Mouse (Mus musculus) frontal cortex, postnatal 36 days (tissue): Measurements from ENCODE around the gene Cacnb4.
A peak's percentile ranks its signal among the peaks of the same experiment; 100 is the strongest.

Source experiments
- DNase-seq, 2 experiments: peaks; one replicate each; pipeline ENCODE4 v3.0.0; 2022; ENCODE audit warnings: low spot score in 2 of 2

Gene Cacnb4

DNA sequence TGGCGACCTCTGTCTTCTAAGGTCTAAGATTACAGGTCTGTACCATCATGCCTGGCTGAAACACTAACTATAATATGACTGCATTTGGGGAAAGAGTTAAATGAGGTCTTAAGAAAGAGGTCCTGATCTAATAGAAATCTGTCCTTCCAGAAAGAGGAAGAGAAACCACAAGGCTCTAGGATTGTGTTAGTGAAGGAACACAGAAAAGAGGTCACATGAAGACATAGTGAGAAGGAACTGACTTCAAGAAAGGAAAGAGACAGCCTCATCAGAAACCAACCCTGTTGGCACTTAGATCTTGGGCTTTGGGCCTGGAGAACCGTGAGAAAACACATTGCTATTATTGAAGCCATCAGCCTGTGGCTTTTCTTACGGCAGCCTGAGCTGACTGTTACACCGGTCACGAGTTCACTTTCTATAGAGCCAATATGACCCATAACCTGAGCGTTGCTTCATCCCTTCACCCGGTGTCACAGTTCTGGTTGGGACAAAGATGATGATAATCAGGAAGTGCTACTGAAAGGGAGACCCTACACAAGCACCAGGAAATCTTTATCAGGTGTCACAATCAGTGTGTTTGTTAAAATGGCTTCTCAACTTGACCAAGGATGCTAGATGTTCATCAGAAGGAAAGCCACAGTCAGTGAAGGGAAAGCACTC is 153.4 kb downstream of the Cacnb4 start:
- DNase-seq, result no peak

GRCm38 (mm10) chr2:52521012-52521411 is 155.6 kb downstream of the Cacnb4 start:
- DNase-seq, result no peak

DNA sequence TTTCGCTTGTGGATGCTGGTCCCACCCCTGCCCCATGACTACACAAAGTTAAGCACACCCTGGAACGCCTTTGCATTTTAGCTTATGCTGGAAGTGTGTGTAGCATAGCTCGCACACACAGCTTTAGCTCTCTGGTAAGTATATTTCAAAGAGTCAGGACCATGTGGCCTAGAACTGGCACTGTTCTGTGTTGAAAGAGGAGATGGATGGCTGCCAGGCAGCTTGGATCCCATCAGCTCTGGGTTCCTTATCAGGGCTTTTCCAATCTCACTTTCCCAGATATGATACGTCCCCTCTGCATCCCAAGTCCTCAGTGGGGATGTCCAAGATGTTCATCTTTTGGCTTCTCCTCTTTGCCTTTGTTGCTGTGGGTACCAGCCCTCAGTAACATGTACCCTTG is 157.9 kb downstream of the Cacnb4 start:
- DNase-seq, result no peak

GRCm38 (mm10) chr2:52516534-52516933 is 160.1 kb downstream of the Cacnb4 start:
- no peak for DNase-seq

DNA sequence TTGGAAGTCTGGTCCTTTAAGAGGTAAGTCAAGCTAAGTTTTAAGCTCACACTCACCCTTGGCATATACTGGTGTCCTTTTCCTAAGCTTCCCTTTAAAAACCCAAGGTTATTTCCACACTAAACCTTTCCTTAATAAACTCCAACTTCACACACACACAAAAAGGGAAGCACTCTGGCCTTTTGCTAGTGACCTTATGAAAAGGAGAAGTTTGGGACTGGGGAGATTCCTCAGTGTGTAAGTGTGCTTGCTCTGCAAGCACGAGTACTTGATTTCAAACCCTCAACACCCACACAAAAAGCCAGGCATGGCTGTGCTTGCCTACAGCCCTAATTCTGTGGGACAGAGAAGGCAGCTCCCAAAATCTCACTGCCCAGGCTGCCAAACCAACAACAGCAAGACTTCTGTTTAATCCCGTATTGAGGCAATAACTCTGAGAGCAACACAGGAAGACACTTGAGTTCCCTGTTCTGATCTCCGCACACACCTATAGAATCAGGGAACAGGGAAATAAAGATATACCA is 163.7 kb downstream of the Cacnb4 start:
- DNase-seq, result no peak

- DNase-seq, result no peak
Observed at GRCm38 (mm10) chr2:52512206-52512605, 164.4 kb downstream of the Cacnb4 start.

- no peak for DNase-seq
Observed at GRCm38 (mm10) chr2:52511799-52512198, 164.8 kb downstream of the Cacnb4 start.

DNA sequence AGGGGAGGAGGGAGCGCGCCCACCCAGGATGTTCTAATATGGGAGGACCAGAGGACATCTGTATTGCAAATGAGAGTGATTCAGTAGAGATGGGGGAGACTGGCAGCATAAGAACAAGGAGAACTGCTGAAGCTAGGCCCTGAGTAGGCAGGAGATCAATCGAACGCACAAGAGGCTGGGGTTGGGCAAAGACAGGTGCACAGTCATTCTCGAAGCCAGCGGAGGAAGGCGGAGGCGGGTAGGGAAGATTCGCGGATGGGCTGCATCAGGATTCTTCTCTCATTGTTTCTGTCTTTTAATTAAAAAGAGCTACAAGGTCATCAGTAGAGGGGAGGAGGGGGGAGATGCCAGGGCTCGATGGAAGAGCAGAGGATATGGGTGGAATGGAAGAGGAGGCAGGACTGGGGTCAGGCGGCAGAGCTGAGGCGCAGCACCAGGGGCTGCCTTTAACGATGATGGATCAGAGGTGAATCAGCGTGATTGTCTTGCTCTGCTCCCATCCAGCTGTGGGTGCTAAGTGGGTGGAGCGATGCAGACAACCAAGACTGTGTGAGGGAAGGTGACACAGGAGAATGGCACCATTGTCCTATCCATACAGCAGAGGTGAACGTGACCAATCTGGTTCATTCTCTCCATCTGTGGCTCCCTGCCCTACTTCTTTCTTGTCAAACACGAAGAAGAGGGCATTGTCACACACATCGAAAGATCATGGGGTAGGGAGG is 166.7 kb downstream of the Cacnb4 start:
- DNase-seq, result no peak

DNA sequence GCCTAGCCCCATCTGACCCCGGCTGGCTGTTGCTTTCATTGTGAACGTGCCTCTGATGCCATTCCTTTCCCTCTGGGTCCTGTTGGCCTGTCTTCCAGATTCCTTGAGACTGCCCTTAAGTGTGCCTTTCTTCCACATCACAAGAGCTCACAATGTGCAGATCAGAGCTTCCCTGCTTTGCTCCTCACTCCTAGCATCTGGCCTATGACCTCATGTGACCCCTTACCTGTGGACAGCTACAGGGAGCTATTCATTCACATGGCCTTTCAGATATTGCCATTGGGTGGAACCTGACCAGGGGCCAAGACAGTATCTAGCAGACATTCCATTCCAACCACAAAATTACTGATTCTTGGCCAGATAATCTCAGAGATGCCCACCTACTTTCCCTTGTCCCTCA is 171.5 kb downstream of the Cacnb4 start:
- no peak for DNase-seq

GRCm38 (mm10) chr2:52504762-52505161 is 171.9 kb downstream of the Cacnb4 start:
- no peak for DNase-seq

DNA sequence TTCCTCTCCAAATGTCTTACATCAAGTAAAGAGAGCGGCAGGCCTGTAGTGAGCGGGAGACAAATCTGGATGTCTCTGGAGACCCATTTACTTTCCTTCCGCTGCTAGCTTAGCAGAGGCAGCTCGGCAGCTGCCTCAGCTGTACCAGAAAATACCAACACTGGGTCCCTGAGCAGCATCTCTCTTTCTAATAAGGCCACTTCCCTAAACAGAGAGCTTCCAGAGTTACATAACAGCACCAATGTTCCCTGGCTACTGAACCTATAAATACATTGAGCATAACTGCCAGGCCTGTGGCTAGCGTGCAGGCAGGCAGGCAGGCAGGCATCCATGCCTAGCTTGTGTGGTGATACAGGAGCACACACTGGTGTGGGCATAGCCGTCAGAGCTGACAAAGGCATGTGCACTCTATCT is 176.8 kb downstream of the Cacnb4 start:
- peak; percentile 51 to 64 for DNase-seq

GRCm38 (mm10) chr2:52499101-52499537 is 177.5 kb downstream of the Cacnb4 start:
- DNase-seq, result no peak

DNA sequence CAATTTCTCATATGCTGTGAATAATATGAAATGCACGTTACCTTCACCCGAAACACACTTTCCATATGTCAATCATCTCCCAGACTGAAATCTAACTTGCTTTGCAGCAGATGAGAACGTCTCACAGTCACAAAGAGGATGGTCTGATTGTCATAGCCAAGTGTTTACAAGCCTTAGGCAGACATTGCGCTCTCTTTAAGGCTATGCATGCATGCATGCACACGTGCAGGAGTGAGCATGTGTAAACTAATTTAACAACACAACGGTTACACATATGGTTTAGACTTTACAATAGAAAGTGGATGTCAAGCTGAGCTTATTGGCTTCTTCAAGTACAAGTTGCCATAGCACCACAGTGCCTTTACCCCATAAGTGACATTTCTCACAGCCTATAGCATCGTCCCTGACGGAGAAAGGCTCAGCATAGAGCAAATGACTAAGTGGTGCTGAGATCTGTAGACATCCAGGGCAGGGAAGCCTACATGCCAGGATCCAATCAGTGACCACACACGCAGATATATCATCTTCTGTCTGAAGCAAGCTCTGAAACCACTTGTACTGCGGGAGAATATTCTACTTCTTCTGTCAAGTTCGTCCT is 181.4 kb downstream of the Cacnb4 start:
- no peak for DNase-seq

DNA sequence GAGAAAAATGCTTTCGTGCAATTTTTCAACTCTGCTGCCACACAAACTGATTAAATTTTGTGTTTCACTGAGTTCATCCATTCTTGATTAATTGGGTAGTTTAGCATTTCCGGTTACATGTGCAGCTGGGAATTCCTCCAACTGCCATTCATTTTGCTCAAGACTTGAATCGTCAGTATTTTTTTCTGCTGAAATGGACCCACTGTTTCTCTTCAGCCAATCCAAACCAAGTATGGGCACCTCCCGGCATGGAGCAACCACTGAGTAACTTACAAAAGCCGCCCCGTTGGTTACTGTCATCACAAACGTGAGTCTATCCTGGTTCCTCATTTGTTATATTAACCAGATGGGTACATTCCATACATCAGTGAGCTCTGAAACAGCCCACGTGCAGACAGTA is 182.4 kb downstream of the Cacnb4 start:
- no peak for DNase-seq

DNA sequence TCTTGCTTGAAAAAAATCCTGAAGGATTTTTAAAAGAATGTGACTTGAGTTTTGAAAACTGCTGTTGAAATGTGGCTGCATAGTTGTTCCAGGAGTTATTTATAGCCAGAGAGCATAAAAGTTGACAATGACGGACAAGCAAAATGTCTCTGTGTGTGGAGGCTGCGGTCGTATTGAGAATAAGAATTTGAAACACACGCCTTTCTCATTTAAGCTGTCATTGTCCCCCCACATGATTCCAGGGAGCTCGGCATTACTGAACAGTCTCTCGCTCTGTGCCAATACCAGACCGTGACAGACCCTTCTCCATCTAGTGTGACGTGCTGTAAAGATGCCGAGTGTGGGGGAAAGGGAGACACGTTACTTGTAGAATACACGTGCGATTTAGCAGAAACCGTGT is 183.8 kb downstream of the Cacnb4 start:
- no peak for DNase-seq

GRCm38 (mm10) chr2:52489840-52490239 is 186.8 kb downstream of the Cacnb4 start:
- no peak for DNase-seq

DNA sequence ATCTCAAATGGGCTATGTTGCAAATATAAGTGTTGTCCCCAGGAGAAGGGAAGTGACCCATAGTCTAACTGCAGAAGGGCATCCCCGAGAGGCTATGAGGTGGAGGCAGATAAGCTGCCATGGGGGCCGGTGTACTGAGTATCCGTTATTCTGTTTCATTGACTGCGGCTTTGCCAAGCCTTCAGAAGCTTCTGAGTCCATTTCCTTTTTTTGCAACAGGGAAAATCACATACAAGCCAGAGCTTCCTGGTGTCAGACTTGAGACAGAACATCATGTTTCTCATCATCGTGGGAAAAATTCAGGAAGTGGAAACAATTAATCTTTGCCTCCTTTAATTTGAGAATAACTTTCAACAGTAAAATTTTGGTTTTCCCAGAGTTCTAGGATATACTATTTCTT is 193.1 kb downstream of the Cacnb4 start:
- no peak for DNase-seq

DNA sequence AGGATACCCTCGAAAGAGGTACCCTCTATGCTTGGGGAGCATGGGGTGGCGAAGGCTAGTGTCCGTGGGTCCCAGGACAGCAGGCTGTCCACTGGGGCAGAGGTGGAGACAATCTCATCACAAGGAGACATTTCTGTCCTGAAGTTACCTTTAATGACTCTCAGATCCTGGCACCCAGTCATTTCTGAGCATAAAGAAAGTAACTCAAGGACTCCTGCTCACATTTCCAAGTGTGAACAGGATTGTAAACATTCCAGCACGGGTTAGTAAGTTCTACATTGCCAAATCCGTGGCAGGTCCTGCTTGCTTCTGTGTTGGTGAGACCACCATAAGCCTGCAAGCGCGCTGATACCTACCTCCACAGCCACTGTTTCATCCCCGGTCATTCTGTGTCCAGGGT is 196.2 kb downstream of the Cacnb4 start:
- DNase-seq, result no peak

- DNase-seq, result no peak
Observed at GRCm38 (mm10) chr2:52478501-52478900, 198.1 kb downstream of the Cacnb4 start.

DNA sequence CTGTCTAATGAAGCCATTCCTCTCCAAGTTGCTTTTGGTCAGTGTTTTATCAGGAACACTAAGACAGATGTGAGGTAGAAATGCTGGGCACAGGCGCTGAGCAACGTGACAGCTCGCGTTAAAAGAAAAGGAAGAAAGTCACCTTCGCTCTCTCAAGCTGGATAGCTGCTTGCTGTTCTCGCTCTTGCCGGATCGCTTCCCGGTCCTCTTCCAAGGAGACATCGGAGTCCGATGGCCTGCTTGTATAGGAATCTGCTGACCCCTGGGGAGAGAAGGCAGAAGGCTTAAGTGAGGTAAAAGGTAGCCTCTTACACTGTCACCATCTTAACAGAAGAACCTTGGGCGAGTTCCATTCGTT is 199.1 kb downstream of the Cacnb4 start:
- DNase-seq, result no peak

DNA sequence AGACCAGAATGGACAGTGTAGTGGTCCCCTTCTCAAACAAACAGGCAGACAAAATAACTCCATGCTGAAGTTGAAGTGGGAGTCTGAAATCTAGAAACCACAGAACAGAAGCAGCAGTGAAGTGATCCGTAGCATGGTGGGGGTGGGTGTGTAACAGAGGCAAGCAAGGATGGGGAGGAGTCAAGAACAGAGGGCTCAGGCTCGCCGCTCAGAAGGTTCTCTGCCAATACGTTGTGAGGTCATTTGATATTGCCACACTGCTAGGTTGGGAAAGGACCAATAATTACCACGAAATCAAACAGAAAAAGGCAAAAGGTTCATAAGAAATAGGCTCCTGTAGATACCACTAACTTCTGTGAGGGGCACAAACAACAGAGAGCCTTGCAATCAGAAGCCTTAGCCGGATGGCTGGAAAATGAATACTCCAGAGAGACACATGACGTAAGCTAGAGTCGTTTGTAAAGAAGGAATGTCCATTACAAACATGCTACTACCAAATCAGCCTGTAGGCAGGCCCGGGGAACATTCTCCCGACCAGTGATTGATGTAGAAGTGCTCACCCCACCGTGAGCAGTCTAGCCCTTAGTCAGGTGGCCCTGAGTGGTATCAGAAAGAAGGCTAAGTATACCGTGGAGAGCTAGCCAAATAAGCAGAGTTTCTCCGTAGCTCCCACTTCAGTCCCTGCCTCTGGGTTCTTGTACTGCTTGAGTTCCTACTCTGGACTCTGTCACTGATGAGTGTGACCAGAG is 199.7 kb downstream of the Cacnb4 start:
- no peak for DNase-seq

GRCm38 (mm10) chr2:52475854-52476253 is 200.8 kb downstream of the Cacnb4 start:
- no peak for DNase-seq
